Mouse (Mus musculus) left cerebral cortex, adult 8-10 months (tissue): ENCODE results near the gene Itih1. TPM values are rescaled to one million over a fixed set of nuclear protein-coding genes. Genes with fewer than 3 reads are reported as not detected.

Experiments used
- DNase-seq, 2 experiments: peaks; one replicate each; pipeline ENCODE4 v3.0.0; 2022; ENCODE audit warnings: low spot score in 2 of 2
- total RNA-seq, 4 experiments: library from RNA; stranded (reverse); gene quantifications; 2 replicates each; pipeline ENCODE4 v1.2.4; 2022

Itih1 gene
- total RNA-seq, 4 experiments from 2014 or later = not detected

DNA sequence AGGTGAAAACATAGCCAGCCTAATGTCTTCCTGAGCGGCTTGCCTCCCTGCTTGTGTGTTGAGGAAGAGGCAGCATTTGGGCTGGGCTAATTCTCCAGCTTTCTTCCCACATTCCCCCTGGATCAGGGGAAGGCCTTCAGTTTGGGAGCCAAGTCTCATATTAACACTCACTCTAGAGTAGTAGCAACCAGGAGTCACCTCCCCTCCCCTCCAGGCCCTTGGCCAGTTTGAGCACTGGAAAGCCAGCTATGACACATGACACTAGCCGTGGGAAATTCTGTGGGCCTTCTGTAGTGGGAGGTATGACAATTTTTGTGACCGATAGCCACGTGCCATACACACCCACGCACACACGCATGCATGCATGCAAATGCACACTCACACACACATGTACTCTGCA lies 37.1 kb downstream of the Itih1 start:
- DNase-seq = no peak

DNA sequence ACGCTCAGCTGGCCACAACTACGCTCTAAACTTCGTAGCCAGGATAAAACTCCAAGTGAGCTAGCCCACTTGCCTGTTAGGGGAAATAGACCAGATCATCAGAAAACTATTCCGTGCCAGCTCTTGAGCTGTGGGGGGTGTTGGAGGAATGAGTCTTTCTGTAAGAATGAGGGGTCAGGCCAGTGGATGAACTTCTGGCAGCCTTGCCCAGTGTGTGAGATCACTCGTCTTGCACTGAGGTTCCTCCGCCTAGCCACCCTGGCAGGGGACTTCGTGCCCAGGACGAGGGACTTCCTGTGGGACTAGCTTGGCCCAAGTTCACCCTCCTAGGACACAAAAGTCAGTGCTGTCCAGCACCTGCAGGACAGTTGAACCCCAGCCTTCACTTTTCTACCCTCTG lies 38.8 kb downstream of the Itih1 start:
- DNase-seq = no peak

DNA sequence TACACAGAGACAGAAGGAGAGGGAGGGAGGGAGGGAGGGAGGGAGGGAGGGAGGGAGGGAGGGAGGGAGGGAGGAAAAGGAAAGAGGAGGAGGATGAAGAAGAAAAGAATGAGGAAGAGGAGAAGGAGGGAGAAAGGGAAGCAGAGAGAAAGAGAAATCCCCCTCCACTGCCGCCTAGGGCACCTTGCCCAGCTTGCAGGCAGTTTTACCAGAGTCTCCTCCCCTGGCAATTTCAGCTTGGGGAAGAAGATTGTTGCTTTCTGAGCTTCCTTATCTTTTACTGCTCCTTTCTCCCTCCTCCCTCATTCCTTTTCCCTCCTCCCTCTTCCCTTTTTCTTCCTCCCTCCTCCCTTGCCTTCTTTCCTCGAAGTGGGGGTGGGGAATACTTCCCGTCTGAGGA lies 40.1 kb downstream of the Itih1 start:
- no peak for DNase-seq

DNA sequence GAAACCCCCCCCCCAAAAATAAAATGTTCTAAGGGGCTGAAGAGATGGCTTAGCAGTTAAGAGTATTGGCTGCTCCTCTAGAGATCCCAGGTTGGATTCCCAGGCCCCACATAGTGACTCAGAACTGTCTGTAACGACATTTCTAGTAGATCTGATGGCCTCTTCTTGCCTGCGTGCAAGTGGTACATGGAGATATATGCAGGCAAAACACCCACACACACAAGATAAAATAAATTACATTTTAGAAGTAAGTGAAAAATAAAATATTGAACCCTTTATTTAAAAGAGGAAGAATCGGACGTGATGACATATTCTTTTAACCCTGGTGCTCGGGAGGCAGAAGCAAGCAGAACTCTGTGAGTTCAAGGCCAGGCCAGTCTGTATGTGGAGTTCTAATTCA lies 40.5 kb downstream of the Itih1 start:
- no peak for DNase-seq

DNA sequence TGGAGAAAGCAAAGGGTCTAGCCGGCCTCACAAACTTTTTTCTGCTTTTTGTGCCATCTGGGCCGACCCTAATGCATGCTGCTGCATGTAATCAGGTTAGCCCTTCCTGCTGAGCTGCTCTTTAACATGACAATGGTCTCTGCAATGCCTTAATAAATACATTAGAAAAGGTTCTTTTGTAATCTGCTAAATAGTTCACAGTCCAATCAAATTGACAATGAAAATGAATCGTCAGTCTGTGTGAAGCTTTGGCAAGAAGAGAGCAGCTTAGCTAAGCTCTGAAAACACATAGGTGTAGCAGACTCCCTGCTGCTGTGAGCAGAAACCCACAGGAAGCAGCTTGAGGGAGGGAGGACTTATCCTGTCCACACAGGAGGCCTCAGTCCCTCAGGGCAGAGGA lies 43.1 kb downstream of the Itih1 start:
- DNase-seq = no peak

DNA sequence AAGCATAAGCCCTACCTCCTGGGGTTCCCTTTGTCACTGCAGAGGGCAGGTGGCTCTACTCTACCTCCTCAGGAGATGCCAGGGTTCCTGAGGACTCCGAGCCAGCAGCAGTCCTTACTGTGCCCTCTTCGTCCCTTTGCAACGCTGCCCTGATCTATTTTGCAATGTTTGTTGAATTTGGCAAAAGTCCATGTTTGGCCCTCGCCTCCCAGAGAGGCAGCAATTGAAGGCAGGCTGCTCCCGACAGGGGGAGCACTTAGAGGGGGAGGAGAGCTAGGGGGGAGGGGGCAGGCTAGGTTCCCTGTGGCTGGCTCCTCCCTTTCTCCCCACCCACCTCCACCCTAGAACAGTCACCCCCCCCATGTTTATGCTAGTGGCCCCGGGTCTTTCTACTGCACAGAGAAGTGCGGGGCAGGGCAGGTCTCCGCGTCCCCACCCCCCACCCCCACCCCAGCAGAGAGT lies 54.8 kb downstream of the Itih1 start:
- DNase-seq = no peak

DNA sequence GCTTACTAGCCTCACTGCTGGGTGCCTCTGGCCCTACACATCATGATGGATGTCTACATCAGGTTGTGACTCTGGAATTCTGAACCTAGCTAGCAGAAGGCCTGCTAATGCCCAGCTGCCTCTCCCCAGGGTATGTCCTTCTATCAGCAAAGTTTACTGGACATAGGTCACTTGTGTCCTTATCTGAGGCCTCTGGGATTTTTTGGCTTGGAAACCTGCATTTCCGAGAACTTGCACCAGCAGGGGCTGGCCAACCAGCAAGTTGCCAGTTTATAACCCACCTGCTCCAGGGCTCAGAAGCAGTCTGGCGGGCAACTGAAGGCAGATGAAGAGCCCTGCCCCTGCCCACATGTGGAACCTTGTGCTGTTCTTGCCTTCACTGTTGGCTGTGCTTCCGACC lies 56.9 kb downstream of the Itih1 start, which contains the start of gene Itih4:
TSS of gene Itih4 (plus strand) at position 273 of the 400 bp plus-strand sequence.
- no peak for DNase-seq

DNA sequence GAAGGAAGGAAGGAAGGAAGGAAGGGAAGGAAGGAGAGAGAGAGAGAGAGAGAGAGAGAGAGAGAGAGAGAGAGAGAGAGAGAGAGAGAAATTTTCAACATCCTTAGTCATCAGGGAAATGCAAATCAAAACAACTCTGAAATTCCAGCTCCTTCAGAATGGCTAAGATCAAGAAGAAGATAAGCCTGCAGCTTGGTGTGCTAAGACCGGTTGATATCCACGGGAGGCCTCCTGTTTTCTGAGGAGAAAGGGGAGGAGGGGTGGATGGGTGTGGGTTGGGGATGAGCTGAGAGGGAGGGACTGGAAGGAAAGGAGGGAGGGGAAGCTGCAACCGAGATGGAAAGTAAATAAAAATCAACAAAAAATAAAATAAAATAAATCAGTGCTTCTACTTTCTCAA lies 57.8 kb downstream of the Itih1 start:
- no peak for DNase-seq

DNA sequence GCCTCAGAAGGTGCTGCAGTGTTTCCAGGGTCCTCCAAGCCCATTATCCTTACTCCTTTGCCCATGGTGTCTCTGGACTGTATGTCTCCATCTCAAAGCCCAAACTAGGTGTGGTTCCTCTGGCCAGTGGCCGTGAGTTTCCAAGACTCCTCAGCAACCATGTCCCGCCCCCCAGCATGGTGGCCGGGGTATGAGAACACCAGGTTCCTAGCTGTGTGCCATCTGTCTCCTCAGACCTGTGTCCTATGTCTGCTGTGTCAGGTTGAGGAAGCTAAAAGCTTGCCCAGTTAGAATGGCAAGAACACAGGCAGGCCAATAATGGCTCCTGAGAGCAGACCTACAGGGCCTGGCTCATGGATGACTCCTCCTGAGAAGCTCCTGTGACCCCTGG lies 61.4 kb downstream of the Itih1 start:
- DNase-seq = no peak

DNA sequence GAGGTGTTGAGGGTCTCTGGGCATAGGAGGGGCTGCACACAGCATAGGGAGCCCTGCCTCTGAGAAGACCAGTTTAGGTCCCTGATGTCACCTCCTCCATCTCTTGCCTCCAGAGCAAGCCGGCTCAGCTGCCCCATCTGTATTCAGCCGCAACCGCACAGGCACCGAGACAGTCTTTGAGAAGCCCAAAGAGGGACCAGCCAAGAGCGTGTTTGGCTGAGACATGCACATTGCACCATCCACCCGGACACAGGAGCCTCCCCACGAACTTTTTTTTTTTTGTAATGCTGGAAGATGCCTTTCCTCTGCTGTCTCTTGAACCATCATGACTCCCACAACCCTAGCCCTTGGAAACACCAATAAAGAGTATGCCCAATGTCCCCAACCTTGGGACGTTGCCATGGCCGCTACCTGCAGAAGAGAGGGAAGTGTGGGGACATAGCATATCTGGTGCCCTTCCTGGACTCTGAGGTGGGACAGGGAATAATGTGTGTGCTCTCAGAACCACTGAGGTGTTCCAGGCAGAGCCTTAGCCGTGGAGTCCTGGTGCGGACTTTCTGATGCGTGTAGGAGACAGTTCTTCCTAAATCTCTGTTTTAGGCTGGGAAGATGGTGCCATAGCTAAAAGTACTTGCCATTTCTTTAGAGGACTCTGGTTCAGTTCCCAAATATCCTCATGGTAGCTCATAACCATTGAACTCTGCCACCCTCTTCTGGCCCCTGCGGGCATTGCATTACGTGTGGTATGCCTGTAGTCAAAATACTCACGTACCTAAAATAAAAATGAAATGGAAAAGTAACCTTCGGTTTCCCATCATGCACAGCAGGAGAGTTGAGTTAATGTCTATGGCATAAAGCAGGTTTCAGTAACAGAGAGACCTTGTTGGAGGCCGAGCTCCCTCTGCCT lies 62.0 kb downstream of the Itih1 start:
- DNase-seq = peak in 1 of 2 experiments; percentile 44

DNA sequence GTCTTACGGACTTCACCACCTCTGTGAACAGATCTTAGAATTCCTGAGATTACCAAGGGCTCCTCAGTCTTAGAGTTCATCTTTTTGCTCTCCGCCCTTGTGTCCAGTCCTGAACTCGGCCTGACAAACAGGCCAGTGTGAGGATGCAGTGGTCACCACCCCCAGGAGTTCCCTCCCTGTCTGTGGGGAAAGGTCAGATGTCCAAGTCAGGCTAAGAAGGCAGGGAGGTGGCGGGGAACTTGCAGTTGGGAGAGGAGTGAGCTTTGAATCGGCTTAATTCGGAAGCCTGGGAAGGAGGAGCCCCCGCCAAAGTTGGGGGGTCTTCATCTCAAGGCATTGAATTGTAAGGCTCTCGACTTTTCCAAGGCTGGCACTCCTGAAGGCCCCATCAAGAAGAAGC lies 62.8 kb downstream of the Itih1 start:
- no peak for DNase-seq

DNA sequence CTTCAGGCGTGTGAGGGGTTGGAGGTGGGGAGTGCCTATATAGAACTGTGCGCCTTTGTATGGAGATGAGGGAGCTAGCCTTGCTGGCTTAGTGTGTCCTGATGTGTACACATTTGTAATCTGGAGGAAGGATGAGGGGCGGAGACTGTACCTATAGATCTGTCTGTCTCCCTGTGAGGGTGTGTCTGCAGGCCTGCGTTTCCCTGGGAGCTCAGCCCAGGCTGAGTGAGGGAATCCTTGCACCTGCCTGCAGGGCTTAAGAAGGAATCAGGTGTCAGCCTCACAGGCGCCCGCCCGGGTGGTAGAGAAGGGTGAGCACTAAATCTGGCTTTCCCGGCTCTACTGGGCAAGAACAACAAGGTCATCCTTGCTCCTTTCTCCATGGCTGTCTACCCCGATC lies 63.3 kb downstream of the Itih1 start:
- DNase-seq = no peak

Other genes with a start within 250 kb of the Itih1 start
- 10 to 100 TPM; 36.1 to 43.5 (median 36.7) TPM for gene Sfmbt1, start 228.4 kb downstream of the Itih1 start, total RNA-seq
- 10 to 100 TPM; 24.3 to 28.8 (median 25.5) TPM for gene Tmem110, start 117.7 kb downstream of the Itih1 start, total RNA-seq
- gene Mustn1, start 64.1 kb downstream of the Itih1 start, total RNA-seq = 1 to 10 TPM; 2.1 to 4.1 (median 2.2) TPM
- gene Itih4, start 56.8 kb downstream of the Itih1 start, total RNA-seq = under 1 TPM in 2 of 4 experiments, not detected in 2; 0.16 to 0.35 TPM
- 10 to 100 TPM; 32.1 to 49.7 (median 37.8) TPM for gene Itih3, start 19.5 kb downstream of the Itih1 start, total RNA-seq
- gene Nek4, start 8.1 kb upstream of the Itih1 start, total RNA-seq = 10 to 100 TPM; 16.4 to 19.4 (median 18.6) TPM
- gene Glt8d1, start 58.1 kb upstream of the Itih1 start, total RNA-seq = 10 to 100 TPM; 30.9 to 38.6 (median 32.5) TPM
- gene Spcs1, start 58.4 kb upstream of the Itih1 start, total RNA-seq = 100 to 1,000 TPM; 166 to 179 (median 173) TPM
- gene Pbrm1, start 75.8 kb upstream of the Itih1 start, total RNA-seq = 10 to 100 TPM; 51.1 to 56.1 (median 52.0) TPM
- gene Gnl3, start 75.9 kb upstream of the Itih1 start, total RNA-seq = 10 to 100 TPM; 43.5 to 58.8 (median 49.6) TPM
- gene Smim4, start 185.7 kb upstream of the Itih1 start, total RNA-seq = 10 to 100 TPM; 26.5 to 30.6 (median 28.0) TPM
- gene Nt5dc2, start 187.8 kb upstream of the Itih1 start, total RNA-seq = 1 to 10 TPM; 3.0 to 4.1 (median 3.8) TPM
- 10 to 100 TPM; 18.7 to 28.1 (median 22.2) TPM for gene Stab1, start 225.4 kb upstream of the Itih1 start, total RNA-seq